Mouse (Mus musculus) neural tube, embryonic 11.5 days (tissue): ENCODE measurements at regions not wholly inside any gene's neighbourhood (a gene's known extent, or its start where the extent isn't known, plus 50 kb on each side); places are given as distances from the start of the nearest gene placed in this dataset.

Source experiments
- ATAC-seq: fragments of 200-750 bp; cut with Nextera tagmentation; 2 replicates; pipeline ENCODE4 v1.8.0; 2017; ENCODE audit warnings: moderate number of reproducible peaks, mild to moderate bottlenecking, moderate TSS enrichment, moderate library complexity; ENCODE audit not compliant: insufficient read depth, low FRiP score, low TSS enrichment
- DNase-seq: peaks from one replicate; pipeline ENCODE4 v3.0.0-alpha.2; 2015; ENCODE audit warnings: low spot score
- H3K27ac ChIP-seq: fragments of 300-500 bp; sonication (generic); 2 replicates; pipeline ENCODE4 v1.5.1; 2014; ENCODE audit warnings: low read depth, mild to moderate bottlenecking, low read length
- H3K27me3 ChIP-seq: fragments of 300-500 bp; sonication (generic); 2 replicates; pipeline ENCODE4 v1.6.1; 2014; ENCODE audit warnings: mild to moderate bottlenecking, low read length, mixed read lengths; ENCODE audit not compliant: control insufficient read depth, insufficient read depth
- H3K36me3 ChIP-seq: fragments of 300-500 bp; sonication (generic); 2 replicates; pipeline ENCODE4 v1.6.1; 2014; ENCODE audit warnings: mild to moderate bottlenecking, low read length, moderate library complexity, mixed read lengths; ENCODE audit not compliant: control insufficient read depth, insufficient read depth
- H3K4me1 ChIP-seq: fragments of 300-500 bp; sonication (generic); 2 replicates; pipeline ENCODE4 v1.6.1; 2014; ENCODE audit warnings: low read length, mixed read lengths; ENCODE audit not compliant: control insufficient read depth, insufficient read depth
- H3K4me2 ChIP-seq: fragments of 300-500 bp; sonication (generic); 2 replicates; pipeline ENCODE4 v1.6.1; 2014; ENCODE audit warnings: low read depth, mild to moderate bottlenecking, moderate library complexity
- H3K4me3 ChIP-seq: fragments of 300-500 bp; sonication (generic); 2 replicates; pipeline ENCODE4 v1.5.1; 2014; ENCODE audit warnings: low read depth, low read length
- H3K9ac ChIP-seq: fragments of 300-500 bp; sonication (generic); 2 replicates; pipeline ENCODE4 v1.6.1; 2014; ENCODE audit warnings: mild to moderate bottlenecking, low read length
- H3K9me3 ChIP-seq: fragments of 300-500 bp; sonication (generic); 2 replicates; pipeline ENCODE4 v1.6.1; 2016; ENCODE audit warnings: low read length; ENCODE audit not compliant: control insufficient read depth
- WGBS: fragments of 180-500 bp; shearing (Covaris S2); extraction: QIAGEN DNeasy Blood & Tissue Kit; methylation state at CpG from one replicate; pipeline ENCODE4 v1.1.7; 2014; 5-methylcytosine and 5-hydroxymethylcytosine counted together

GRCm38 (mm10) chr1:90300229-90300628, 96.4 kb downstream of the Ackr3 start:
- ATAC-seq (no peak), DNase-seq (no peak)
- Histone ChIP-seq H3K4me3 (no peak overlapping the region), H3K9me3 (no peaks in the 10 kb centered on the region), H3K27me3 (no peaks in the 10 kb centered on the region), H3K4me1 (peaks cover 6% of the 10 kb centered on the region; the same call in 1 of the 2 replicates), H3K4me2 (no peak overlapping the region), H3K9ac (no peak overlapping the region), H3K36me3 (no peaks in the 10 kb centered on the region), H3K27ac (no peak overlapping the region)
- WGBS, result 86% methylated on average over 10 of the region's 10 CpGs

- WGBS, result 45% methylated on average over 7 of the region's 7 CpGs
- no peak overlapping the region for H3K9ac ChIP-seq
- H3K36me3 ChIP-seq, result no peaks in the 10 kb centered on the region
- ATAC-seq (no peak), DNase-seq (no peak)
- no peak overlapping the region for H3K4me3 ChIP-seq
- H3K27me3 ChIP-seq, result no peaks in the 10 kb centered on the region
- no peaks in the 10 kb centered on the region for H3K9me3 ChIP-seq
- H3K4me1 ChIP-seq, result no peaks in the 10 kb centered on the region
- H3K4me2 ChIP-seq, result no peak overlapping the region
- H3K27ac ChIP-seq, result no peak overlapping the region
These were observed 100.6 kb downstream of the Ackr3 start for GRCm38 (mm10) chr1:90304331-90304730.

GRCm38 (mm10) chr1:90311016-90311415, 107.2 kb downstream of the Ackr3 start:
- Histone ChIP-seq H3K9me3 (no peaks in the 10 kb centered on the region), H3K4me2 (no peak overlapping the region), H3K36me3 (no peaks in the 10 kb centered on the region), H3K9ac (no peak overlapping the region), H3K4me3 (no peak overlapping the region), H3K27ac (no peak overlapping the region), H3K4me1 (no peaks in the 10 kb centered on the region), H3K27me3 (no peaks in the 10 kb centered on the region)
- DNase-seq (no peak), ATAC-seq (no peak)
- 66% methylated on average over 3 of the region's 3 CpGs for WGBS

- Histone ChIP-seq H3K4me1 (no peaks in the 10 kb centered on the region), H3K36me3 (no peaks in the 10 kb centered on the region), H3K27ac (no peak overlapping the region), H3K9ac (no peak overlapping the region), H3K4me3 (no peak overlapping the region), H3K27me3 (no peaks in the 10 kb centered on the region), H3K4me2 (no peak overlapping the region), H3K9me3 (no peaks in the 10 kb centered on the region)
- ATAC-seq, result no peak
- DNase-seq, result no peak
- WGBS, result 63% methylated on average over 8 of the region's 8 CpGs
These were observed 108.1 kb downstream of the Ackr3 start for GRCm38 (mm10) chr1:90311649-90312442.

GRCm38 (mm10) chr1:90313750-90314359, 110.1 kb downstream of the Ackr3 start:
- 83% methylated on average over 12 of the region's 12 CpGs for WGBS
- H3K9me3 ChIP-seq, result no peaks in the 10 kb centered on the region
- no peak overlapping the region for H3K4me2 ChIP-seq
- no peaks in the 10 kb centered on the region for H3K27me3 ChIP-seq
- ATAC-seq (no peak), DNase-seq (no peak)
- no peak overlapping the region for H3K4me3 ChIP-seq
- no peaks in the 10 kb centered on the region for H3K4me1 ChIP-seq
- H3K9ac ChIP-seq, result no peak overlapping the region
- H3K36me3 ChIP-seq, result no peaks in the 10 kb centered on the region
- H3K27ac ChIP-seq, result no peak overlapping the region

- no peak overlapping the region for H3K9ac ChIP-seq
- 79% methylated on average over 6 of the region's 6 CpGs for WGBS
- no peaks in the 10 kb centered on the region for H3K9me3 ChIP-seq
- no peak overlapping the region for H3K4me2 ChIP-seq
- no peak overlapping the region for H3K27ac ChIP-seq
- DNase-seq, result no peak
- H3K27me3 ChIP-seq, result no peaks in the 10 kb centered on the region
- no peak overlapping the region for H3K4me3 ChIP-seq
- H3K4me1 ChIP-seq, result no peaks in the 10 kb centered on the region
- no peak for ATAC-seq
- no peaks in the 10 kb centered on the region for H3K36me3 ChIP-seq
These were observed 114.1 kb downstream of the Ackr3 start for GRCm38 (mm10) chr1:90317902-90318301.

GRCm38 (mm10) chr1:90318502-90318901, 114.7 kb downstream of the Ackr3 start:
- 75% methylated on average over 9 of the region's 9 CpGs for WGBS

GRCm38 (mm10) chr1:90320518-90320917, 116.7 kb downstream of the Ackr3 start:
- Histone ChIP-seq H3K9me3 (no peaks in the 10 kb centered on the region), H3K4me2 (no peak overlapping the region), H3K27me3 (no peaks in the 10 kb centered on the region), H3K9ac (no peak overlapping the region), H3K4me3 (no peak overlapping the region), H3K4me1 (peaks cover 5% of the 10 kb centered on the region), H3K36me3 (no peaks in the 10 kb centered on the region), H3K27ac (no peak overlapping the region)
- no peak for ATAC-seq
- WGBS, result 51% methylated on average over 9 of the region's 9 CpGs
- DNase-seq, result peak; percentile 38

More at GRCm38 (mm10) chr1:90318502-90318901, 114.7 kb downstream of the Ackr3 start:
- no peaks in the 10 kb centered on the region for H3K9me3 ChIP-seq
- H3K27ac ChIP-seq, result no peak overlapping the region
- DNase-seq (no peak), ATAC-seq (no peak)
- H3K9ac ChIP-seq, result no peak overlapping the region
- H3K27me3 ChIP-seq, result no peaks in the 10 kb centered on the region
- H3K4me2 ChIP-seq, result no peak overlapping the region
- no peak overlapping the region for H3K4me3 ChIP-seq
- H3K36me3 ChIP-seq, result no peaks in the 10 kb centered on the region
- H3K4me1 ChIP-seq, result no peaks in the 10 kb centered on the region

- Histone ChIP-seq H3K9me3 (no peaks in the 10 kb centered on the region), H3K9ac (no peak overlapping the region), H3K4me2 (no peak overlapping the region), H3K36me3 (no peaks in the 10 kb centered on the region), H3K27me3 (no peaks in the 10 kb centered on the region), H3K4me3 (no peak overlapping the region), H3K4me1 (peaks cover 5% of the 10 kb centered on the region), H3K27ac (no peak overlapping the region)
- WGBS, result 91% methylated on average over 8 of the region's 8 CpGs
- DNase-seq (no peak), ATAC-seq (no peak)
These were observed 117.7 kb downstream of the Ackr3 start for GRCm38 (mm10) chr1:90321501-90321900.
